Mouse (Mus musculus): ENCODE results near the gene Rasa3. TPM values are rescaled to one million over a fixed set of nuclear protein-coding genes. Genes with fewer than 3 reads are reported as not detected.

Rasa3 gene
- polyA plus RNA-seq (2014; fragmentation: Illumina TruSeq; extraction: RNeasy Lipid Tissue Mini Kit (QIAGEN cat#74804); ENCODE audit: low replicate concordance) = 6.9 TPM

DNA sequence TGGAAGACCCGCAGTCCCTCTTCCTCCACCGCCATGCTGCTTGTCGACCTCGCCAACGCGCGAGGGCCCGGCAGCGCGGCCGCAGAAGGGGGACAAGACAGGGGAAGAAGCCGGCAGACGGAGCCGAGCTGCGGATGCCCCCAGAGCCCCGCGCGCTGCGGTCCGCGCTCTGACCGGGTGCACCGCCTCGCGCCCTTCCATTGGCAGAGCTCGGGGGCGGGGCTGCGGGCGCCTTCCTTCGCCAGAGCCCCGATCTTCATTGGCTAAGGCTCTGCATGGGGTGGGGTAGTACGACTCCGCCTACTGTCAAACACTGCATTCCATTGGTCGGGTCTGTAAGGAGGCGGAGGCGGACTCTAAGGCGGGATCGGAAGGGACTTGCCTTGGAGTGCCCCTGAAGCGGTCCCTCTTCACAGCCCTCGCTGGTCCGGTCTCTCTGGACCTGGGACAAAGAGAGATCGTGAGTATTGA lies at the start of gene Rasa3:
Gene Rasa3, minus strand, starts transcription at position 191 of the 471 bp plus-strand sequence.

DNA sequence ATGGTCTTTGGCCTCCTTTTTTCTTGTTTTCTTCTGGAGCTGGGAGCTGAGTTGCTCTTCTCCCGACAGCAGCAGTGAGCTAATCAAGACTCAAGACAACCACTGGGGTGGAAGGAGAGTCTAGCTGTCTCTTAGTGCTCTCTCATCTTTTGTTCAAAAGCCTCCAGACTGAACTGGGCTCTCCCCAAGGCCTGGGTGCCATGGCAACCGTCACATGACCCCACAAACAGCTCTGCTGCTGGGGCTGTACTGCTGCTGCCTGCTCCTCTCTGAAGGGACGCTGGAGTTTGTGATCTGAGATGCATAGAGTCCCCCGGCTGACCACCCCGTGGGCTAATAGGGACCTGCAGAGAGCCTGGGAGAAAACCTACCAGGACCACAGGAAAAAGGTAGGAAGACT lies 28.3 kb upstream of the Rasa3 start, which contains the start of gene Cfap97d2:
Gene Cfap97d2, plus strand, starts transcription at position 222 of the 400 bp plus-strand sequence.

DNA sequence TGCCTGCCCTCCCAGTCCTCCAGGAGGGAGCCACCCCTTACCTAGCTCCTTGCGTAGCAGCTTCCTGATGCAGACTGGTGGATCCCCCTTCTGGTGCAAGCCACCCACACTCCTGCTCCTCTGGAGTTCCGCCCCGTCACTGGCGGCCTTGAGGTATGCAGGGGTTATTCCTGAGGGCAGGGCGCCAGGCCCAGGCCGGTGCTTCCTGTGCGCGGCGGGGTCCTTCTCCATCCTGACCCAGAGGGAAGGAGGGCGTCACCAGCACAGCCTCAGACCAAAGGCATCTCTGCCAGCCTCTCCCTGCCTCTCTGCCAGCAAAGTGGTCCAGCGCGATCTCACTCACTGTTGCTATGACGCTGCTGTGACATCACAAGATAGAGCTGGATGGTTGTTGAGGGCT lies 115.3 kb downstream of the Rasa3 start, which contains the start of gene 1700029H14Rik:
Gene 1700029H14Rik, minus strand, starts transcription at position 344 of the 400 bp plus-strand sequence.

Other genes starting within 250 kb of the Rasa3 start
- not detected for gene Tmem255b, start 242.4 kb downstream of the Rasa3 start, polyA plus RNA-seq (2014; fragmentation: Illumina TruSeq; extraction: RNeasy Lipid Tissue Mini Kit (QIAGEN cat#74804); ENCODE audit: low replicate concordance)
- gene Gas6, start 183.1 kb downstream of the Rasa3 start, polyA plus RNA-seq (2014; fragmentation: Illumina TruSeq; extraction: RNeasy Lipid Tissue Mini Kit (QIAGEN cat#74804); ENCODE audit: low replicate concordance) = 2.0 TPM
- gene 1700029H14Rik, start 115.1 kb downstream of the Rasa3 start, polyA plus RNA-seq (2014; fragmentation: Illumina TruSeq; extraction: RNeasy Lipid Tissue Mini Kit (QIAGEN cat#74804); ENCODE audit: low replicate concordance) = not detected
- not detected for gene Cfap97d2, start 28.3 kb upstream of the Rasa3 start, polyA plus RNA-seq (2014; fragmentation: Illumina TruSeq; extraction: RNeasy Lipid Tissue Mini Kit (QIAGEN cat#74804); ENCODE audit: low replicate concordance)
- 30.5 TPM for gene Cdc16, start 80.1 kb upstream of the Rasa3 start, polyA plus RNA-seq (2014; fragmentation: Illumina TruSeq; extraction: RNeasy Lipid Tissue Mini Kit (QIAGEN cat#74804); ENCODE audit: low replicate concordance)
- gene Upf3a, start 108.0 kb upstream of the Rasa3 start, polyA plus RNA-seq (2014; fragmentation: Illumina TruSeq; extraction: RNeasy Lipid Tissue Mini Kit (QIAGEN cat#74804); ENCODE audit: low replicate concordance) = 9.7 TPM
- not detected for gene AF366264, start 160.8 kb upstream of the Rasa3 start, polyA plus RNA-seq (2014; fragmentation: Illumina TruSeq; extraction: RNeasy Lipid Tissue Mini Kit (QIAGEN cat#74804); ENCODE audit: low replicate concordance)
- gene Champ1, start 192.0 kb upstream of the Rasa3 start, polyA plus RNA-seq (2014; fragmentation: Illumina TruSeq; extraction: RNeasy Lipid Tissue Mini Kit (QIAGEN cat#74804); ENCODE audit: low replicate concordance) = 7.5 TPM
- gene Coprs, start 212.7 kb upstream of the Rasa3 start, polyA plus RNA-seq (2014; fragmentation: Illumina TruSeq; extraction: RNeasy Lipid Tissue Mini Kit (QIAGEN cat#74804); ENCODE audit: low replicate concordance) = 5.1 TPM

Data from small intestine, adult 10 weeks (tissue).